Mouse (Mus musculus) testis, adult 2 months (tissue): ENCODE measurements at regions not wholly inside any gene's neighbourhood (a gene's known extent, or its start where the extent isn't known, plus 50 kb on each side); places are given as distances from the start of the nearest gene placed in this dataset.

Source experiments
- CTCF ChIP-seq: fragments of 200-500 bp; IDR thresholded peaks from 2 replicates; pipeline ENCODE4 v1.5.1; 2012; ENCODE audit warnings: low read depth, mild to moderate bottlenecking, inconsistent platforms, low read length, moderate library complexity; ENCODE audit not compliant: control insufficient read depth, insufficient read depth, insufficient replicate concordance
- POLR2A ChIP-seq: fragments of 200-500 bp; IDR thresholded peaks from 2 replicates; pipeline ENCODE4 v1.6.1; 2012; ENCODE audit warnings: low read depth, mild to moderate bottlenecking, inconsistent platforms, low read length, moderate library complexity; ENCODE audit not compliant: control insufficient read depth

GRCm38 (mm10) chr4:8037863-8038262 is 201.0 kb downstream of the Car8 start:
- TF ChIP-seq CTCF (no peak), POLR2A (no peak)
